Mouse (Mus musculus): Measurements from ENCODE around the gene March2.

March2 gene

GRCm38 (mm10) chr17:33637038-33637437, 81.4 kb downstream of the March2 start:
- DNase-seq (ENCODE audit: low spot score in 2 of 2), result no peak

Measured in urinary bladder, postnatal 4 days (tissue).